Mouse (Mus musculus) limb, embryonic 13.5 days (tissue): ENCODE data around the gene Cbfa2t3. TPM values are rescaled to one million over a fixed set of nuclear protein-coding genes. Genes with fewer than 3 reads are reported as not detected.

ENCODE experiments used
- ATAC-seq: fragments of 200-750 bp; cut with Nextera tagmentation; 2 replicates; pipeline ENCODE4 v1.8.0; 2017; ENCODE audit warnings: low read depth, moderate number of reproducible peaks, moderate TSS enrichment; ENCODE audit not compliant: low FRiP score
- H3K27ac ChIP-seq: fragments of 300-500 bp; sonication (generic); 2 replicates; pipeline ENCODE4 v1.5.1; 2015; ENCODE audit warnings: inconsistent platforms, mild to moderate bottlenecking, moderate library complexity
- H3K27me3 ChIP-seq: fragments of 300-500 bp; sonication (generic); 2 replicates; pipeline ENCODE4 v1.6.1; 2015; ENCODE audit warnings: mild to moderate bottlenecking, inconsistent platforms
- H3K36me3 ChIP-seq: fragments of 300-500 bp; sonication (generic); 2 replicates; pipeline ENCODE4 v1.6.1; 2015; ENCODE audit warnings: inconsistent platforms, mild to moderate bottlenecking, moderate library complexity
- H3K4me1 ChIP-seq: fragments of 300-500 bp; sonication (generic); 2 replicates; pipeline ENCODE4 v1.6.1; 2015; ENCODE audit warnings: inconsistent platforms
- H3K4me2 ChIP-seq: fragments of 300-500 bp; sonication (generic); replicated peaks from 2 replicates; pipeline ENCODE4 v1.6.1; 2015; ENCODE audit warnings: inconsistent platforms, mild to moderate bottlenecking, moderate library complexity
- H3K4me3 ChIP-seq: fragments of 300-500 bp; sonication (generic); 2 replicates; pipeline ENCODE4 v1.5.1; 2015; ENCODE audit warnings: moderate library complexity, mild to moderate bottlenecking, inconsistent platforms
- H3K9ac ChIP-seq: fragments of 300-500 bp; sonication (generic); 2 replicates; pipeline ENCODE4 v1.6.1; 2015; ENCODE audit warnings: mild to moderate bottlenecking, inconsistent platforms
- H3K9me3 ChIP-seq: fragments of 300-500 bp; sonication (generic); 2 replicates; pipeline ENCODE4 v1.6.1; 2016; ENCODE audit warnings: inconsistent platforms
- WGBS: fragments of 180-500 bp; shearing (Covaris S2); methylation state at CpG from one replicate; pipeline ENCODE4 v1.1.7; 2015; 5-methylcytosine and 5-hydroxymethylcytosine counted together
- polyA plus RNA-seq: library from polyadenylated mRNA; unstranded; fragments of >200 nt; fragmentation: Nextera tagmentation; extraction: Ambion mirVana; gene quantifications from 2 replicates; pipeline ENCODE4 v1.2.1, GENCODE M21; 2015

Cbfa2t3 gene
- polyA plus RNA-seq, 1 experiment from 2014 or later: 4.3 TPM

DNA sequence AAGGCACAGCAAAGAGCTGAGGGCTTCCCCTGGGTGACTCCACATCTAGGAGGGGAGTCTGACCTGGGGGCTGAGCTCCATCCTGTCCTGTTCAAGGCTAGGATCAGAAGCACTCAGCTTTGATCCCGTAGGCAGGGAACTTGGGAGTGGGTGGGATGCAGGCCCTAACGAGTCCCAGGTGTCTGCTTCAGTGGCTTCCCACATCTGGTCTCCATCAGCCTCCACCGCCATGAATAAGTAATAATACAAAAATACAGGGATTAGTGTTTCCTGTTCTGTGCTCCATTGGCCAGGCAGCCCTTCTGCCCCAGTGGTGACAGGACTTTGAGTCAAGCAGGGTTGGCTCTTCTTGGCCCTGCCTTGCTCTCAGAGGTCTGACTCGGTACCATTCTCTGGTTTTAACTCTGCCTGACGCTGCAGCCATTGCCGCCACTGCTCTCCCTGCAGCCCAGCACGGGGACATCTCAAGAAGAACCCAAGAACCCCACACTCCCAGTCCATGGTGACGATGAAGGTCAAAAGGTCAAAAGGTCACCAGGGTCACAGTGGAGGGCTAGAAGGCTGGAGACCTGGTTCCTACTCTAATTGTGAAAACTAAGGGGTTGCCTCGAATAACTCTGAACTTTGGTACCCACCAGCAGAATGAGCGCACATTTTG lies 40.6 kb downstream of the Cbfa2t3 start:
- H3K9me3 ChIP-seq: no peaks in the 10 kb centered on the region
- H3K9ac ChIP-seq: no peak overlapping the region
- H3K4me3 ChIP-seq: no peak overlapping the region; the same call in 1 of the 2 replicates
- 17% methylated on average over 10 of the region's 10 CpGs for WGBS
- no peaks in the 10 kb centered on the region for H3K27me3 ChIP-seq
- H3K4me2 ChIP-seq: peak overlapping the region; percentile 50
- peaks cover 77% of the 10 kb centered on the region for H3K4me1 ChIP-seq
- ATAC-seq: peak; percentile 65
- no peaks in the 10 kb centered on the region for H3K36me3 ChIP-seq
- H3K27ac ChIP-seq: peak overlapping the region; percentile 86

DNA sequence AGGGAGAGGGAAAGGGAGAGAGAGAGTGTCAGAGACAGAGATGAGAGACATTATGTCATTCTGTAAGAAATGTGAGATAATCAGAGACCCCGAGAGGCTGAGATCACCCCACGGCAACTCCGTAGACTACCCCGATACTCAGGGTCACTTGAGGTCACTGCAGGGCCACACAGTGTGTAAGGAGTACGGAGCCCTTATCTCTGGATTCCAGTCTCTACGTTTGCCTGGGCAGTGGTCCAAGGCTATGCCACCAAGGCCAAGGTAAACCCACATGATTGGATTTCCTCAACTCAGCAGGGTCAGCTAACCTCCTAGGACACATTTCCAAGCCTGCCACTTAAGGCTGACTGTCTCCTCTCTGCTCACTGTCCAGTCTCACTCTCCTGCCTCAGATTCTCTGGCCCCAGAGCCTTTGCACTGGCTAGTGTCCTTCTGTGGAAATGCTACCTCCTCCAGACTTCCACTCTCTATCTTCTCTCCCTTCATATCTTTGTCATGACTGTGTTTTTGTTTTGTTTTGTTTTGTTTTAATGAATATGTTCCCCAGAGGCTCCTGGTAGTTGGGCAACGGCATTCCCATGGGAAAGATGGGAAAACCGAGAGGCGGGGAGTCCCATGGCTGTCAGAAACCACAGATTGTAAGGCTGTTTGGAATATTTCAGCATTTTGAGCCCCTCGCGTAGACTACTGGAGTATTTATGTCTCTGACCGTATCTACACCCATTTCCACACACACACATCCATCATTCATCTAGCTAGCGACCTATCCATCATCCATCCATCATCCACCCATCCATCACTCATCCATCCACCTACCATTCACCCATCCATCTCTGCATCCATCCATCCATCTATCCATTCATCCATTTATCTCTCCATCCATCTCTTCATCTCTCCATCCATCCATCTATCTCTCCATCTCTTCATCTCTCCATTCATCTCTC lies 42.6 kb downstream of the Cbfa2t3 start:
- H3K4me2 ChIP-seq: no peak overlapping the region
- peaks cover 75% of the 10 kb centered on the region for H3K4me1 ChIP-seq
- no peaks in the 10 kb centered on the region for H3K36me3 ChIP-seq
- no peak overlapping the region for H3K4me3 ChIP-seq
- no peak overlapping the region for H3K9ac ChIP-seq
- H3K9me3 ChIP-seq: no peaks in the 10 kb centered on the region
- ATAC-seq: no peak
- 0 out of 2 replicates have a peak, but pooled peaks cover 2% of the 10 kb centered on the region for H3K27me3 ChIP-seq
- no peak overlapping the region for H3K27ac ChIP-seq
- 85% methylated on average over 13 of the region's 13 CpGs for WGBS

- Histone ChIP-seq H3K27ac (no peak overlapping the region), H3K36me3 (no peaks in the 10 kb centered on the region), H3K4me2 (no peak overlapping the region), H3K9ac (no peak overlapping the region), H3K4me3 (no peak overlapping the region), H3K4me1 (peaks cover 71% of the 10 kb centered on the region), H3K9me3 (no peaks in the 10 kb centered on the region), H3K27me3 (0 out of 2 replicates have a peak, but pooled peaks cover 2% of the 10 kb centered on the region)
- no peak for ATAC-seq
- WGBS: 69% methylated on average over 7 of the region's 7 CpGs
Observed at GRCm38 (mm10) chr8:122654768-122655167, 44.1 kb downstream of the Cbfa2t3 start.

DNA sequence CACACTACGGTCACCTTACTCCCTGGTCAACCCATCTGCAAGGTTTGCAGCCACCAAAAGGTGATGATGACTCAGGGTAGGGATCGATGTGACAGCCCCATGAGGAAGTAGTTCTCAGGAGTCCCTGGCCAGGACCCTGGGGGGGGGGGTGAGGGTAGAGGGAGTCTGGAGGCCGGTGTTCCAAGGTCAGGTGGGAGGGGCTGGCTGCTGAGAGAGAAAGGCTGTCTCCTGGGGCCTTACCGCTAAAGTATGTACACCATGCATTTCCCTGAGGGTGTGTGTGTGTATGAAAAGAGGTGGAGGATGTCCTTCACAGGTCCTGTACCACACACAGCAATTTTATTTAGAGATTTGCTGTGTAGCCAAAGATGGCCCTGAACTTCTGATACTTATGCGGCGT lies 46.3 kb downstream of the Cbfa2t3 start:
- H3K27me3 ChIP-seq: 0 out of 2 replicates have a peak, but pooled peaks cover 2% of the 10 kb centered on the region
- H3K4me3 ChIP-seq: no peak overlapping the region
- no peak overlapping the region for H3K9ac ChIP-seq
- no peak for ATAC-seq
- peaks cover 67% of the 10 kb centered on the region for H3K4me1 ChIP-seq
- H3K4me2 ChIP-seq: no peak overlapping the region
- H3K36me3 ChIP-seq: no peaks in the 10 kb centered on the region
- WGBS: 53% methylated on average over 6 of the region's 6 CpGs
- no peaks in the 10 kb centered on the region for H3K9me3 ChIP-seq
- H3K27ac ChIP-seq: no peak overlapping the region

DNA sequence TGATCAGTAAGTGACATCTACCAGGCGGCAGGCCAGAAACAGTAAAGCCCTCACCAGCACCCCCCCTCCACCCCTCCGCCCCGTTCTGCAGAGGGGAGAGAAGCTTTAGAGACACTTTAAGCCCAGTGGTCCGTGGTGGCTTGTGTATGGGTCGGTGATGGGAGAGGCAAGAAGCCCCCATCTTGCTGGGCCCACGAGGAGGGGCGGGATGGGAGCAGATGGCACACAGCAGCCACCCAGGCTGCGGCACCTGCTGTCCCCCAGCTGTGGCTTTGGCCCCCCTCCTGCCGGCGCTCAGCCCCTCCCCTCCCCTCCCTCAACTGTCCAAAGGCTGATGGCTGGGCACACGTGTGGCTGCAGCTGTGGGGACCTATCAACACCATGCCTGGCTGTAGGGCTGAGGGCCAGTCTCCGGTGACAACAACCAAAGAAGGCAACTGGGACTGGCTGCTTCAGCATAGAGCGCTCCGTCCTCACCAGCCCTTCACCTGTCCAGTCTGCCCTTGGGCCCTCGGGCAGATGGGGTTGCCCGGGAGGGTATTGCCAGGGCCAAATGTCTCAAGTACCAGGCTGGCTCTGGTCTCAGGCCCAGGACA lies 47.5 kb downstream of the Cbfa2t3 start:
- Histone ChIP-seq H3K9ac (no peak overlapping the region), H3K4me1 (peaks cover 60% of the 10 kb centered on the region), H3K4me3 (no peak overlapping the region), H3K27me3 (0 out of 2 replicates have a peak, but pooled peaks cover 2% of the 10 kb centered on the region), H3K27ac (no peak overlapping the region), H3K36me3 (no peaks in the 10 kb centered on the region), H3K9me3 (no peaks in the 10 kb centered on the region), H3K4me2 (no peak overlapping the region)
- ATAC-seq: peak; percentile 62
- WGBS: 63% methylated on average over 16 of the region's 16 CpGs

- H3K36me3 ChIP-seq: no peaks in the 10 kb centered on the region
- 32% methylated on average over 15 of the region's 15 CpGs for WGBS
- H3K27me3 ChIP-seq: 0 out of 2 replicates have a peak, but pooled peaks cover 2% of the 10 kb centered on the region
- H3K27ac ChIP-seq: no peak overlapping the region; the same call in 1 of the 2 replicates
- ATAC-seq: no peak
- H3K9ac ChIP-seq: no peak overlapping the region
- peaks cover 45% of the 10 kb centered on the region for H3K4me1 ChIP-seq
- no peak overlapping the region for H3K4me2 ChIP-seq
- no peaks in the 10 kb centered on the region for H3K9me3 ChIP-seq
- no peak overlapping the region for H3K4me3 ChIP-seq
Observed at GRCm38 (mm10) chr8:122648192-122648970, 50.5 kb downstream of the Cbfa2t3 start.

- H3K9me3 ChIP-seq: no peaks in the 10 kb centered on the region
- no peak overlapping the region for H3K9ac ChIP-seq
- 89% methylated on average over 16 of the region's 16 CpGs for WGBS
- H3K4me3 ChIP-seq: no peak overlapping the region
- peaks cover 38% of the 10 kb centered on the region for H3K4me1 ChIP-seq
- ATAC-seq: no peak
- H3K36me3 ChIP-seq: no peaks in the 10 kb centered on the region
- no peak overlapping the region for H3K27ac ChIP-seq
- H3K4me2 ChIP-seq: no peak overlapping the region
- no peaks in the 10 kb centered on the region for H3K27me3 ChIP-seq
Observed at GRCm38 (mm10) chr8:122646337-122646736, 52.6 kb downstream of the Cbfa2t3 start.

- H3K4me1 ChIP-seq: peaks cover 42% of the 10 kb centered on the region
- no peaks in the 10 kb centered on the region for H3K27me3 ChIP-seq
- no peak overlapping the region for H3K27ac ChIP-seq
- H3K9me3 ChIP-seq: no peaks in the 10 kb centered on the region
- no peak overlapping the region for H3K4me3 ChIP-seq
- H3K36me3 ChIP-seq: no peaks in the 10 kb centered on the region
- H3K9ac ChIP-seq: no peak overlapping the region
- H3K4me2 ChIP-seq: no peak overlapping the region
- 69% methylated on average over 6 of the region's 6 CpGs for WGBS
- ATAC-seq: no peak
Observed at GRCm38 (mm10) chr8:122644175-122644954, 54.5 kb downstream of the Cbfa2t3 start.

DNA sequence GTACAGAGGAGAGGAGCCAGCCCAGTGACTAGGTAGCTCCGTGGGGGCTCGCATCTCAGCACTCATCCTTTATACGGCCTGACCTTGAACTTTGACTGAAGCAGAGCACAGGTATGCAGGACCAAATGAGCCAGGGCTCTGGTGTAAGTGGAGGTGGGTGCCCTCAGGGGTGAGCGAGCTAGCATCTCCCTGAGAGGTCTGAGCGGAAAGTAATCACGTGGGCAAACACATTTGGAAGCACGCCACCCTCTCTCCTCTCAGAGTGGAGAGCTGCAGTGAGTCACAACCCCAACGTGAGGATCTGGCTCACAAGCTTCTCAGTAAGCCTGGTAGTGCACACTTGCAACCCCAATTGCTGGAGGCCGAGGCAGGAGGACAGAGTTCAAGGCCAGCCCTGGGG lies 56.8 kb downstream of the Cbfa2t3 start:
- no peak overlapping the region for H3K4me3 ChIP-seq
- no peaks in the 10 kb centered on the region for H3K9me3 ChIP-seq
- H3K4me2 ChIP-seq: no peak overlapping the region
- H3K4me1 ChIP-seq: peaks cover 39% of the 10 kb centered on the region
- no peak overlapping the region for H3K27ac ChIP-seq
- no peak overlapping the region for H3K9ac ChIP-seq
- WGBS: 66% methylated on average over 9 of the region's 9 CpGs
- H3K27me3 ChIP-seq: no peaks in the 10 kb centered on the region
- H3K36me3 ChIP-seq: 0 out of 2 replicates have a peak, but pooled peaks cover 5% of the 10 kb centered on the region
- no peak for ATAC-seq

DNA sequence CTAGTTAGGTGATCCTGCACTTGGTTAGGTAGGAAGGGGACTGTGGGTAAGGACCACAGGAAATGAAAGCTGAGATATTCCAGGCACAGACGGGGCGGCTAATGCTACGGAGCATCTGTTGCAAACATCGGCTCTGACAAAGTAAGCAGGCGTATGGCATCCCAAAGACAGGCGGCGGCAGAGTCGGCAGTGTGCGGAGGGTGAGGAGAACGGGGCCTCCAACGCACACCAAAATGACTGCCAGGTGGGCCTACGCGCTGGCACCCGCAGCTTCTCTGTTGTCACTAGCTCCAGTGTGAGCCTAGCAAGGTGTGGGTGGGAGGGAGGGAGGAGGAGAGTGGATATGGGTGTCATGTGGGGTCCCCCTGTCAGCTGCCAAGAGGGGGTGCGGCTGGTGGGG lies 57.5 kb downstream of the Cbfa2t3 start:
- Histone ChIP-seq H3K4me3 (no peak overlapping the region), H3K27me3 (no peaks in the 10 kb centered on the region), H3K36me3 (0 out of 2 replicates have a peak, but pooled peaks cover 5% of the 10 kb centered on the region), H3K27ac (no peak overlapping the region), H3K9me3 (no peaks in the 10 kb centered on the region), H3K9ac (no peak overlapping the region), H3K4me1 (peaks cover 44% of the 10 kb centered on the region), H3K4me2 (no peak overlapping the region)
- 57% methylated on average over 14 of the region's 15 CpGs for WGBS
- ATAC-seq: no peak

DNA sequence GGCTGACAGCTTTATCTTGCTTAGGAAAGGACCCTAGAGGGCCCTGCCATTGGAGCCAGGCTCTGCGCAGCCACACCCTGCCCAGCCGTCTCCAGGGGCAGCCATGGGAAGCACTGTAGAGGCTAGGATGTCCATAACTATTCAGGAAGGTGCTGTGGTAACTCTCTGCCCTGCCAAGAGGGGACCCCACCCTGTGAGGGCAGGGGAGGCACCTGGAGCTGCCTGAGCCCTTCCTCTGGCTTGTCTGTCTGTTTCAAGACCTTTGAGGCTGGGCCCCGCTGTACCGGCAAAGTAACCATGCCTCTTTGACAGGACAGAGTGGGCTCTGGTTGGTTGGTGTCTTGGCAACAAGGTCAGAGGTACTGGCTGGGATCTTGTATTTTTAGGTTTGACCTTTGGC lies 58.1 kb downstream of the Cbfa2t3 start:
- 0 out of 2 replicates have a peak, but pooled peaks cover 5% of the 10 kb centered on the region for H3K36me3 ChIP-seq

More for the DNA sequence above, 58.1 kb downstream of the Cbfa2t3 start:
- Histone ChIP-seq H3K4me2 (no peak overlapping the region), H3K27me3 (no peaks in the 10 kb centered on the region), H3K9ac (no peak overlapping the region), H3K9me3 (no peaks in the 10 kb centered on the region), H3K4me3 (no peak overlapping the region), H3K27ac (no peak overlapping the region), H3K4me1 (peaks cover 50% of the 10 kb centered on the region)
- WGBS: 79% methylated on average over 4 of the region's 4 CpGs
- no peak for ATAC-seq
